Comparison of ENCODE assay signal across 13 mouse cellular contexts in genomic region chr13:20899372-20899771, GRCm38 (mm10).
"Had no signal": no experiment of that assay in that cellular context is flagged by ENCODE, and none has a peak within 500 bp of the region (broad histone marks: within the 10 kb centered on the region; RNA-seq: fewer than 3 reads in every experiment).

No protein-coding gene starts in this region.

- H3K4me1 ChIP-seq: limb, embryonic 10.5 days; liver, embryonic 12.5 days; midbrain, embryonic 10.5 days had no signal

- H3K9me3 ChIP-seq: limb, embryonic 10.5 days; liver, embryonic 12.5 days; midbrain, embryonic 10.5 days; neural tube, embryonic 15.5 days had no signal

- H3K4me2 ChIP-seq: liver, embryonic 12.5 days; lung, embryonic 14.5 days; neural tube, embryonic 15.5 days had no signal

- H3K27ac ChIP-seq: limb, embryonic 10.5 days; liver, embryonic 12.5 days; midbrain, embryonic 10.5 days; neural tube, embryonic 15.5 days had no signal

- H3K36me3 ChIP-seq: limb, embryonic 10.5 days; liver, embryonic 12.5 days; midbrain, embryonic 10.5 days; neural tube, embryonic 15.5 days had no signal

- DNase-seq: lung, embryonic 14.5 days; lung, postnatal 10 days; lung, postnatal 4 days; midbrain, embryonic 14.5 days; right cerebral cortex, adult 18-20 months; right cerebral cortex, postnatal 25 days; thymus, adult 18-20 months; thymus, postnatal 14 days had no signal

- H3K27me3 ChIP-seq: liver, embryonic 12.5 days; neural tube, embryonic 15.5 days had no signal

- H3K9ac ChIP-seq: liver, embryonic 12.5 days; lung, embryonic 14.5 days; neural tube, embryonic 15.5 days had no signal

- ATAC-seq: liver, embryonic 12.5 days had no signal

- H3K4me3 ChIP-seq: limb, embryonic 10.5 days; liver, embryonic 12.5 days; midbrain, embryonic 10.5 days; myocyte; neural tube, embryonic 15.5 days had no signal
